Mouse (Mus musculus) ovary, postnatal 14 days (tissue): ENCODE measurements around the gene Taf9.

ENCODE experiments used
- DNase-seq: peaks from one replicate; pipeline ENCODE4 v3.0.0; 2022; ENCODE audit warnings: low spot score

The Taf9 gene

DNA sequence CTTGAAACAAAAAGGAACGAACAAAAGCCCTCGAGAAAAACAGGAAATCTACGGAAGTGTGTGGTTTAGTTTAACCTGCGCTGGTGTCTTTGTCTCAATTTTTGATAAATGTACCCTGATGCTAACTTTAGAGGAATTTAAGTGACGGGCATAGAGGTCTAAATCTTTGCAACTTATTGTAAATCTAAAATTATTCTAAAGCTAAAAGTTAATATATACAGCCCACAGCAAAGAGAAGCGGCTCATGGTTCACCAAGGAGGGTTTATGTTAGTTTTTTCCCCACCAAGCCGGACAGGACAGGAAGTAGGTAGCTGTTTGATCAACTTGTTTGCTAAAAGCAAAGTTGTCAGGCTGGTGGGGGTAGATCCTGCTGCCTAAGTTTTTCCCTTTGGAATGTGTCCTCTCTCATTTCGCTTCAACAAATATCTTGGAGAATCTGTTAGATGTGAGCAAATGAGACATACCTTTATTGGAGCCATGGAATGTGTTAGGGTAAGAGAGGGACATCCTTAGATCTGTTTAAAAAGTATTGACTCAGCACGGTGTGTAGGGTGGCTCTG is 18.9 kb downstream of the Taf9 start:
- DNase-seq: no peak

DNA sequence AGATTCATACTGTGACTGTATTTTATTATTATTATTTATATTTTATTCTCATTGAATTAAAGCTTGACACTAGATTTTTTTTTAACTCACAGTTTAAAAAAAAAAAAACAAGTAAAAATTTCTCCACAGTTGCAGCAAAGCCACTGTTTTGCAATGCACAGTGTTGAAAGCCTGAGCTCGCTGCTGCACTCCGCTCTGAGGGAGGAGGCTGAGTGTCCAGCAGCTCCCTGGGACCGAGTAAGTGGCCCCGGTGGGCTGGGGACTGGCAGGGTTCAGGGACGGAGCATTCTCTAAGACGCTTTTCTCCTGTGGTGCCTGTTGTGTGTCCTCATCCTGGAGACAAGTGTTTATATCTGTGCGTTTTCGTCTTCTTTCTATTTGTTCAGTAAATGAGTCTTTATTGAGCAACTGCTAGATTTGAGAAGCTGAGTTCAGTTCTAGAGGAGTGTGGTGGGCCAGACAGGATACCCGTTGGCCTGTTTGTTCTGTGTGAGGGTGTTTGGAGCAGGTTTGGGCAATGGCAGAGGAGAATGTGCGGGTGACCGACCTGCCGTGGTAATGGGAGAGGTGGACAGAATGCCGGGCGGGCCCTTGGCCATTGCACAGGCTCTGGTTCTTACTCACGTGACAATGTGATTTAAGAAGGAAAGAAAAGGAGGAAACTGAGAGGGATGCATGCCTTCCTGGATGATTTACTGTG is 24.7 kb downstream of the Taf9 start:
- no peak for DNase-seq

DNA sequence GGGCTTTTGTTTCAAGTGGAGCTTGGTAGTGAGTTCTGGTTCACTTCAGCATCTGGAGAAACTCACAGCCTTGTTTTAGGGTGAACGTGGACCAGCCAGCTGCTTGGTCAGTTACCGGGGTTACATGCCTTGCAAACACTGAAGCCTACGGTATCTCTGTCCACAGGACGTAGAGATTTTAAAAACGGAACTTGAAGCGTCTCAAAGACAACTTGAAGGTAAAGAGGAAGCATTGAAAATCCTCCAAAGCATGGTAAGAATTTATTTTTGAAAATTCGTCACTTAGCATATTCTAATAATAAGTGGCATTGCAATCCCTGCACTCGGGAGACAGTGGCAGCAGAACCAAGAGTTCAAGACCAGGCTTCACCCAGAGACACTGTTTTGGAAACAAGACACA is 30.2 kb downstream of the Taf9 start:
- no peak for DNase-seq

DNA sequence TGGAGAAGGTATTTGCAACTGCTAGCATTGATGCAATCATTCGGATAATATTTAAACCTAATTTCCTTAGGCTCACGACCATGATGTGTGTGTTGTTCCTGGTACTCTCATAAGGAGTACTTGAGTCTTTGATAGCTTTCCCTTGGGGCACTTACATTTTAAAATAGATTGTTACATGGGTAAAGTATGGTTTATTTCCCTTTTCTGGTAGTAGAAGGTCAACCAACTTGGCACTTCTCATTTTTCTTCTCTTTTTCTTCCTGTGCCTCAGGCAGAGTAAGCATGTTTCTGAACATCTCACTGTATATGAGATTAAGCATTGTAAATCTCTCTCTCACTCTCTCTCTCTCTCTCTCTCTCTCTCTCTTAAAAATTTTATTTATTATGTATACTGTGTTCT is 31.5 kb downstream of the Taf9 start:
- no peak for DNase-seq

DNA sequence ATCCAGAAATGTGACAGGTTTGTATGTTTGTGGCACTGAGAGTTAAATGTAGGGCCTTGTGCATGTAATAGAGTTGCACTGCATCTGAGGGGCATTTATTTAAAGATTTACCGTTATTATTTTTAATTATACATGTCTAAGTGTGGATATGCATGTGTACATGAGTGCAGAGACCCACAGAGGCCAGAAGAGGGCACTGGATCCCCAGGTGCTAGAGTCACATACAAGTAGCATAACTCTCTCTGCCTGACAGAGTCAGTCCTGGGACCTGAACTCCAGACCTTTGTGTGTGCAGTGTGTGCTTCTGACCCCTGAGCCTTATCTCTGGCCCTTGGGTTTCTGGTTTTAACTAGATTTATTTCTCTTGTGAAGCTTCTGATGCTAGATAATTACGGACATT is 33.0 kb downstream of the Taf9 start:
- DNase-seq: no peak

DNA sequence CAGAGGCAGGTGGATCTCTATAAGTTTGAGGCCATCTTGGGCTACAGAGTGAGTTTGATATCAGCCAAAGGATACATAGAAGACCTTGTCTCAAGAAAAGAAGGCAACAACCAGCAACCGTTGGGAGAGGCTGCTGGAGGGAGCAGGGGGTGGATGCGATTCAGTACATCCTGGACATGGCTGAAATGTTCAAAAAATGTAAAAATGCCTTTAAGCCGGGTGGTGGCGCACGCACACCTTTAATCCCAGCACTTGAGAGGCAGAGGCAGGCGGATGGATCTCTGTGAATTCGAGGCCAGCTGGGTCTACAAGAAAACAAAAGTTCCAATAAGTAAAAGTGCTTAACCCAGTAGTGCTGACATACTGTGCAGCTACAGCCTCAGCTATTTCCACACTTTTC is 36.1 kb downstream of the Taf9 start:
- no peak for DNase-seq

DNA sequence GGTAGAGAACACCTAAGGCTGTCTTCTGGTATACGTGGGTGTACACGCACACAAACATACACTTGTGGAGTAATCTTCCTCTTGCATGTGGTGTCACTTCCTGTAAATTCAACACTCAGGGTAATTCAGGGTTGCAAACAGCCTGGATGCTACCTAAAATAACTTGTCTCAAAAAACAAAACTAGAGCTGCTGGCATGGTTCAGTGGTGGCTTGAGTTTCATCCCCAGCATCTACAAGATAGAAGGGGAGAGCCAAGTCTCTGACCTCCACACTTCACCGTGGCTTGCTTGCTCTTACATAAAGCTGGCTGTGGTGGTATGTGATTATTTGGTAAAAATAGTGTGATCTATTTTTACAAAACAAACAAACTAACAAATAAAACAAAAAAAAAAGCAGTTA is 46.2 kb downstream of the Taf9 start:
- DNase-seq: no peak

DNA sequence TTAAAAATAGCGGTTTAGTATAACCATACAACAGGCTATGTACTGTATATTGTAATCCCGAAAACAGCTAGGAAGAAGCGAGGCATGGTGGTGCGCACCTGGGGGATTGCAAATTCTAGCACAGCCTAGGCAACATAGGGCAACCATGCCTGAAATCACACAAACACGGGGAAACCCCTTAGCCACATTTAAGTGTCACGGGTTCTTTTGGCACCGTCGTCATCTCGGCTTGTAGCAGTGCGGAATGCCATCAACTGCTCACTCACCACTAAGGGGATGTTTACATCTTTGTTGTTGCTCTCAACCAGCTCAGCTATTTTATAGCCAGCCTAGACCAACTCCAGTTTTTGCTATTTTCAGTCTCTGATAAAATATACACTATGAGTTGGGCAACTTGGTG is 47.5 kb downstream of the Taf9 start:
- no peak for DNase-seq

DNA sequence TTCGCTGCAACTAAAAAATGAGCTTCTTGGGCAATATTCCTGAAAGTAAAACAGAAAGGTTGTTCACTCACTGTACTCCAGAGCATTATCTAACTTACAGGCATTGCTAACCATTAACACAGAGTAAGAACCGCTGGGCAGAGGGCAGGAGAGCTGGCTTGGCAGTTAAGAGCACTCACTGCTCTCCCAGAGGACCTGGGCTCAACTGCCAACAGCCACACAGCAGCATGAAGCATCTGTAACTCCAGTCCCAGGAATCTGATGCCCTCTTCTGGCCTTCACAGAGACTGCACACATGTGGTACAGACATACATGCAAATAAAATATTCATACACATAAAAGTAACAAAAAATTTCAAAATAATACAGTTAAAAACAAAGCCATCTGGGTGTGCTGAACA is 52.1 kb downstream of the Taf9 start:
- no peak for DNase-seq
